Mouse (Mus musculus) heart, postnatal 36 days (tissue): Measurements from ENCODE around the gene Cdh13. TPM values are rescaled to one million over a fixed set of nuclear protein-coding genes. Genes with fewer than 3 reads are reported as not detected.

Experiments
- DNase-seq, 2 experiments: peaks; one replicate each; pipeline ENCODE4 v3.0.0; 2021 to 2022
- intact Hi-C: fragments of 180-260 bp; cut with DNase I; formaldehyde crosslinking; loops from one replicate; pipeline ENCODE4 v1.15.1; 2025
- total RNA-seq, 2 experiments: library from RNA; stranded (reverse); gene quantifications; 2 replicates each; pipeline ENCODE4 v1.2.3; 2021

Gene Cdh13
- total RNA-seq, 2 experiments from 2014 or later, result 182 to 204 TPM

- intact Hi-C loops, result no loop called here
- no peak for DNase-seq
These were observed 240.4 kb downstream of the Cdh13 start for GRCm38 (mm10) chr8:118523922-118524321.

GRCm38 (mm10) chr8:118538816-118539558, 255.5 kb downstream of the Cdh13 start:
- intact Hi-C loops, result no loop called here
- DNase-seq, result no peak

GRCm38 (mm10) chr8:118539559-118539819, 256.0 kb downstream of the Cdh13 start:
- intact Hi-C loops, result no loop called here
- no peak for DNase-seq

GRCm38 (mm10) chr8:118539941-118540340, 256.4 kb downstream of the Cdh13 start:
- intact Hi-C loops, result no loop called here
- no peak for DNase-seq

- DNase-seq, result no peak
- intact Hi-C loops, result no loop called here
These were observed 268.9 kb downstream of the Cdh13 start for GRCm38 (mm10) chr8:118552397-118552796.

- intact Hi-C loops, result no loop called here
- no peak for DNase-seq
These were observed 269.3 kb downstream of the Cdh13 start for GRCm38 (mm10) chr8:118552842-118553241.

GRCm38 (mm10) chr8:118564024-118564423, 280.5 kb downstream of the Cdh13 start:
- no peak for DNase-seq
- intact Hi-C loops, result no loop called here

GRCm38 (mm10) chr8:118565186-118565585, 281.7 kb downstream of the Cdh13 start:
- intact Hi-C loops, result no loop called here
- DNase-seq, result no peak

GRCm38 (mm10) chr8:118565887-118566747, 282.6 kb downstream of the Cdh13 start:
- intact Hi-C loops, result no loop called here
- no peak for DNase-seq

- intact Hi-C loops, result no loop called here
- DNase-seq, result no peak
These were observed 285.8 kb downstream of the Cdh13 start for GRCm38 (mm10) chr8:118569366-118569765.

- DNase-seq, result no peak
- intact Hi-C loops, result no loop called here
These were observed 297.7 kb downstream of the Cdh13 start for GRCm38 (mm10) chr8:118581256-118581655.

- DNase-seq, result no peak
- intact Hi-C loops, result no loop called here
These were observed 298.7 kb downstream of the Cdh13 start for GRCm38 (mm10) chr8:118582185-118582584.

GRCm38 (mm10) chr8:118587981-118588380, 304.4 kb downstream of the Cdh13 start:
- intact Hi-C loops, result no loop called here
- DNase-seq, result no peak

- DNase-seq, result no peak
- intact Hi-C loops, result no loop called here
These were observed 313.3 kb downstream of the Cdh13 start for GRCm38 (mm10) chr8:118596816-118597215.

GRCm38 (mm10) chr8:118601376-118601775, 317.8 kb downstream of the Cdh13 start:
- intact Hi-C loops, result no loop called here
- DNase-seq, result no peak

- DNase-seq, result no peak
- intact Hi-C loops, result no loop called here
These were observed 318.5 kb downstream of the Cdh13 start for GRCm38 (mm10) chr8:118602074-118602473.

- intact Hi-C loops, result no loop called here
- DNase-seq, result no peak
These were observed 328.0 kb downstream of the Cdh13 start for GRCm38 (mm10) chr8:118611551-118611950.

GRCm38 (mm10) chr8:118618195-118618594, 334.7 kb downstream of the Cdh13 start:
- intact Hi-C loops, result no loop called here
- DNase-seq, result no peak

- intact Hi-C loops, result no loop called here
- no peak for DNase-seq
These were observed 342.9 kb downstream of the Cdh13 start for GRCm38 (mm10) chr8:118626425-118626824.

- intact Hi-C loops, result no loop called here
- peak in 1 of 2 experiments; percentile 26 for DNase-seq
These were observed 344.2 kb downstream of the Cdh13 start for GRCm38 (mm10) chr8:118627737-118628136.

GRCm38 (mm10) chr8:118628702-118629101, 345.2 kb downstream of the Cdh13 start:
- DNase-seq, result no peak
- intact Hi-C loops, result no loop called here
